Mouse (Mus musculus): ENCODE results near the gene Edem3. TPM values are rescaled to one million over a fixed set of nuclear protein-coding genes. Genes with fewer than 3 reads are reported as not detected.
A peak's percentile ranks its signal among the peaks of the same experiment; 100 is the strongest.

Gene Edem3
- polyA plus RNA-seq, 1 experiment from 2014 or later = 8.8 TPM

DNA sequence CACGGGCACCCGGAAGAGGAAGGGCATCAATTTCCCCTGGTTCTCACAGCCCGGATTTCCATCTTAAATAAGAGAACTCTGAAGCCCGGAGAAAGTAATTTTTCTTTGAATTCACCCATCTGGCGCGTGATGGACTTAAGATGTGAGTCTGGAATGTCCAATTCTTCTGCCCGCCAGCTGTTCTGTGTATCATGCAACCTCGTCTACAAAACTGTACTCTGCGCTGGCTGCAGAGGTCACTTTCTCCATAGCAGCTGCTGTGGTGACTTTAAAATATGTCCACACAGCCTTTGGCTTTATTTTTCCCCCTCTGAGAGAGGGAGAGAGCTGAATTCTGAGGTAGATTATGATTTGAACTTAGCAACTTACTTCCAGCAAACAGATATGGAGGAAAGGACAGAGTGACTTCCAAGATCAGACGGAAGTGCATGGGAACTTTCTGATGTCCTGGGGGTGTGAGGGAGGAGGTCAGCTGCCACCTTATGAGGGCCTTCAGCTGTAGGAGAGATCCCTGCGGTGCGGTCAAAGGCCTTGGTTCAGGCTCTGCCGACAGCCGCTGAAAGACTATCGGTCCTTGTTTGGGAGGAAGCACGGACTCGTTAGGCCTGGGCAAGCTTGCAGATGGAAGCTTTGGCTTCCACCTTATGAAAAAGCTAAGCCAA, 108.1 kb downstream of the Edem3 start:
- H3K27ac ChIP-seq (ENCODE audit: low read length) = peak overlapping the region; percentile 65
- no peaks in the 10 kb centered on the region for H3K27me3 ChIP-seq (replicated peaks; ENCODE audit: control insufficient read depth, insufficient read depth, low read length)
- peaks cover 5% of the 10 kb centered on the region; the same call in 1 of the 2 replicates for H3K4me1 ChIP-seq (ENCODE audit: control insufficient read depth, insufficient read depth, low read length)
- H3K9ac ChIP-seq (ENCODE audit: low read depth, low read length) = no peak overlapping the region
- no peaks in the 10 kb centered on the region for H3K36me3 ChIP-seq (ENCODE audit: control insufficient read depth, insufficient read depth, low read length)
- 69% methylated on average over 17 of the region's 17 CpGs for WGBS
- no peak overlapping the region for H3K4me3 ChIP-seq (ENCODE audit: low read length)
- ATAC-seq = no peak
- no peaks in the 10 kb centered on the region for H3K9me3 ChIP-seq (ENCODE audit: control insufficient read depth, low read length)
- no peak overlapping the region for H3K4me2 ChIP-seq (ENCODE audit: low read depth, low read length)

DNA sequence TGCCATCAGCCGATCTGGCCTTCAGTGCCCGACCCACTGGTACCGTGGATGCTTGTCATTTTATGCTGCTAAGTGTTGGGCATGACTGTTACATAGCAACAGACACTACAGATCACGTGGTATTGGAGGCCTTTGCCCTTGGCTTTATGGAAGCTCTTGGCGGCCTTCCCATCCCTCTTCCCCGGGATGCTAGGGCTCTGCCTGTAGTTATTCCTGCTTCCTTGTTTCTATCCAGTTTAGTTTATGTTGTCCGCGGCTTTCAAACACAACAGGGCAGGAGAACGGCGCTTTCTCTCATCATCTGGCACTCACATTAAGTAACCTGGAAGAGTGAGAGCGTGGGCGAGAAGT, 108.6 kb downstream of the Edem3 start:
- H3K4me1 ChIP-seq (ENCODE audit: control insufficient read depth, insufficient read depth, low read length) = peaks cover 5% of the 10 kb centered on the region; the same call in 1 of the 2 replicates
- WGBS = 73% methylated on average over 12 of the region's 12 CpGs
- peak overlapping the region; percentile 65 for H3K27ac ChIP-seq (ENCODE audit: low read length)
- no peak overlapping the region for H3K9ac ChIP-seq (ENCODE audit: low read depth, low read length)
- no peak overlapping the region for H3K4me3 ChIP-seq (ENCODE audit: low read length)
- ATAC-seq = no peak
- no peaks in the 10 kb centered on the region for H3K36me3 ChIP-seq (ENCODE audit: control insufficient read depth, insufficient read depth, low read length)
- H3K27me3 ChIP-seq (replicated peaks; ENCODE audit: control insufficient read depth, insufficient read depth, low read length) = no peaks in the 10 kb centered on the region
- no peaks in the 10 kb centered on the region for H3K9me3 ChIP-seq (ENCODE audit: control insufficient read depth, low read length)
- no peak overlapping the region for H3K4me2 ChIP-seq (ENCODE audit: low read depth, low read length)

- peaks cover 5% of the 10 kb centered on the region; the same call in 1 of the 2 replicates for H3K4me1 ChIP-seq (ENCODE audit: control insufficient read depth, insufficient read depth, low read length)
- ATAC-seq = no peak
- no peaks in the 10 kb centered on the region for H3K36me3 ChIP-seq (ENCODE audit: control insufficient read depth, insufficient read depth, low read length)
- WGBS = 83% methylated on average over 6 of the region's 6 CpGs
- H3K4me2 ChIP-seq (ENCODE audit: low read depth, low read length) = no peak overlapping the region
- H3K9ac ChIP-seq (ENCODE audit: low read depth, low read length) = no peak overlapping the region
- H3K27ac ChIP-seq (ENCODE audit: low read length) = no peak overlapping the region
- H3K9me3 ChIP-seq (ENCODE audit: control insufficient read depth, low read length) = no peaks in the 10 kb centered on the region
- no peaks in the 10 kb centered on the region for H3K27me3 ChIP-seq (replicated peaks; ENCODE audit: control insufficient read depth, insufficient read depth, low read length)
- no peak overlapping the region for H3K4me3 ChIP-seq (ENCODE audit: low read length)
Observed at GRCm38 (mm10) chr1:151864326-151864725, 109.2 kb downstream of the Edem3 start.

Other genes starting within 250 kb of the Edem3 start
- 10.7 and 11.0 TPM in 2 replicates for gene Fam129a, start 184.2 kb upstream of the Edem3 start, polyA plus RNA-seq (2015; fragmentation: Nextera tagmentation; extraction: Ambion mirVana)

Data from intestine, embryonic 16.5 days (tissue).